Mouse (Mus musculus): Measurements from ENCODE around the gene Rasa4.

- TF ChIP-seq CTCF (IDR thresholded peaks at IDR 0.05) (no peak), EP300 (IDR thresholded peaks at IDR 0.05; ENCODE audit: insufficient read depth, low read depth, low read length) (no peak), POLR2A (IDR thresholded peaks at IDR 0.05; ENCODE audit: insufficient read depth, low read depth, low read length) (no peak)
These were observed 63.2 kb downstream of the Rasa4 start for GRCm38 (mm10) chr5:136146936-136147335.

Measured in heart, adult 2 months (tissue).